Mouse (Mus musculus) brain, embryonic 14.5 days (tissue): ENCODE data around the gene Hoxb1. TPM values are rescaled to one million over a fixed set of nuclear protein-coding genes. Genes with fewer than 3 reads are reported as not detected.

ENCODE experiments used
- DNase-seq: peaks from one replicate; pipeline ENCODE4 v3.0.0-alpha.2; 2011; ENCODE audit warnings: low read depth
- CTCF ChIP-seq: fragments of 200-500 bp; IDR thresholded peaks from 2 replicates; pipeline ENCODE4 v1.5.1; 2012; ENCODE audit warnings: inconsistent platforms, mild to moderate bottlenecking, moderate library complexity, borderline replicate concordance; ENCODE audit not compliant: insufficient read depth, insufficient read length; ENCODE audit errors: extremely low read depth
- POLR2A ChIP-seq: fragments of 200-500 bp; IDR thresholded peaks from 2 replicates; pipeline ENCODE4 v1.6.1; 2012; ENCODE audit warnings: mild to moderate bottlenecking, inconsistent platforms, borderline replicate concordance; ENCODE audit not compliant: poor library complexity, insufficient read depth, insufficient read length, severe bottlenecking; ENCODE audit errors: extremely low read depth
- polyA plus RNA-seq: library from polyadenylated mRNA; depleted of rRNA; stranded (reverse); fragments of >200 nt; gene quantifications from 2 replicates; pipeline ENCODE4 v1.2.3, GENCODE M21; 2012

Hoxb1 gene
- polyA plus RNA-seq, 1 experiment: 0.04 TPM

DNA sequence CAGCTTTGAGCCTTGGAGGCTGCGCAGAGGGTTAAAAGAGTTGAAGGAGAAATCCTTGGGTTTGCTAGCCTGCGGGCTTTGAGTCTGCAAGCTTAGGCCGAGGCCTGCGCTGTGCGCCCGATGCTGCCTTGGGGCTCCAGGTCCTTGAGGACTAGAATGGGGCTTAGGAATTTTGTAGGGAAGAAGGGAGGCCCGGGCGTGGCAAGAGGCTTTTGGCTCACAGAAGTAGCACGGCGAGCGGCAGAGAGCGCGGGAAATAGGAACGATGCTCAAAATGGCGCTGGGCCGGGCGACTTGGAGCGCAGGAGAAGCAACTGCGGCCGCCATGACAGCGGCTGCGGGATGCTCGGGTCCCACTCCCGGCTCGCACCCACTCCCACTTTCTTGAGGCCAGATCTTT is 11.2 kb upstream of the Hoxb1 start:
- peak; percentile 56 for DNase-seq

DNA sequence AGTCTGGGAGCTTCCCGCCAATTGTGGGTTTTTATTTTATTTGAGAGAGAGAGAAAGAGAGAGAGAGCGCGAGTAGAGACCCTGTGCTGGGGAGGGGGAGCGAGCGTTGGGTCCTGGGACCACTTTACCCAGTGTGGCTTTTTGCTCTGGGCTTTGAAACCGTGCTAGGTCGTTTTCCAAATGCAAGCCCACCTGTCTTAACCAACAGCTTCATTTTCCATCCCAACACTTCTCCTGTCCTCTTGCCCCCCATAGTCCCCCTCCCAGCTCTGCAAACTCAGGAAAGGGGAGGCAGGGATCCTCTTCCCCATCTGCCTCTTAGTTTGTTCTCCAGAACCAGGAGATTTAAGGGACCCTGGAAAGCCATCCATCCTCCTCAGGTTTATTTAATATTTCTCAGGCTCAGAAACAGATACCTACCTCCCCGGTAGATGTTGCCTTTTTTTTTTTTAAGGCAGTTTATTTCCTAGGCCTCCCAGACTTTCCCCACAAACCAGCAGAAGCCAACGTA is 10.7 kb upstream of the Hoxb1 start:
- TF ChIP-seq CTCF (no peak), POLR2A (no peak)
- no peak for DNase-seq

More for the DNA sequence above, 11.2 kb upstream of the Hoxb1 start:
- TF ChIP-seq CTCF (no peak), POLR2A (no peak)

DNA sequence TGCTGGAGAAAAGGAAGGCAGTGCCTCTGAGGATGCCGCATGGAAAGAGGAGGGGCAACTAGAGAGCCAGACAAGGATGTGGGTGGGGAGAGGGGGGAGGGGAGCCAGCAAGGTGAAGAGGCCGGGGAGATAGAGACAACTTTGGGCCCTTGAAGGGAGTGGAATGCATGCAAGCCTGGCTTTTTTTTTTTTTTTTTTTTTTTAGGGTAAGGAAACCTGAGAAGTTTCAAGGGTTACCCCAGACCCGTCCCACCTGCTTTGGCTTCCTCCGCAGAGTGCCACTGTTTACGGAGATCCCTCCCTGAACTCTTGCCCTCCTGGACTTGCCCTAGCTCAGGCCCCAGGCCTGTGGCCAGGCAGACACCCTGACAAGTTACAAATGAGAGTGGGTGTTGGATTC is 1.7 kb upstream of the Hoxb1 start:
- DNase-seq: no peak
- TF ChIP-seq CTCF (no peak), POLR2A (no peak)

DNA sequence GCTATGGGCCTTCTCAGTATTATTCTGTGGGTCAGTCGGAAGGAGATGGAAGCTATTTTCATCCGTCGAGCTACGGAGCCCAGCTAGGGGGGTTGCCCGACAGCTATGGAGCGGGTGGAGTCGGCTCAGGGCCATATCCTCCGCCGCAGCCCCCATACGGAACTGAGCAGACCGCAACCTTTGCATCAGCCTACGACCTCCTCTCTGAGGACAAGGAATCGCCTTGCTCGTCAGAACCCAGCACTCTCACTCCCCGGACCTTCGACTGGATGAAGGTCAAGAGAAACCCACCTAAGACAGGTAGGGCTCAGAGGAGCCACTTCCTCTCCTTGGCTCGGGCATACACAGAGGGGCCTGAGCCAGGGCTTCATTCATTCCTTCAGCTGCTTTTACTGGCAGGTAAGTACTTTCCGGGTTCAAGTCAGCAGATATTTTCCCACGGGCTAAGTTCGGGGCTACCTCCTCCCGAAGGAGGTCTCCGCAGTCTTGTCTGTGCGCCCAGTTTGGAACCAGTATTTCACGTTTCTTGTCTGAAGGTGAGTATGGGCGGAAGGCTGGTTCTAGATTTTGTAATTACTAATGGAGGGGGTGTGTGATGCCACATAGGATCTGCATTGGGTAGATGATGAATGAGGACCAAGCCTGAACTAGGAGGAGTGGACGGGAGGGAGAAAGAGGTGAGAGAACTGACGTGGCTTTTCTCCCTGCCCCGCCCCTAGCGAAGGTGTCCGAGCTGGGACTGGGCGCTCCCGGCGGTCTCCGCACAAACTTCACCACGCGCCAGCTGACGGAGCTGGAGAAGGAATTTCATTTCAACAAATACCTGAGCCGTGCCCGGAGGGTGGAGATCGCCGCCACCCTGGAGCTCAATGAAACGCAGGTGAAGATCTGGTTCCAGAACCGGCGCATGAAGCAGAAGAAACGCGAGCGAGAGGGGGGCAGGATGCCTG is 815 bp downstream of the Hoxb1 start:
- no peak for TF ChIP-seq CTCF
- no peak for DNase-seq

DNA sequence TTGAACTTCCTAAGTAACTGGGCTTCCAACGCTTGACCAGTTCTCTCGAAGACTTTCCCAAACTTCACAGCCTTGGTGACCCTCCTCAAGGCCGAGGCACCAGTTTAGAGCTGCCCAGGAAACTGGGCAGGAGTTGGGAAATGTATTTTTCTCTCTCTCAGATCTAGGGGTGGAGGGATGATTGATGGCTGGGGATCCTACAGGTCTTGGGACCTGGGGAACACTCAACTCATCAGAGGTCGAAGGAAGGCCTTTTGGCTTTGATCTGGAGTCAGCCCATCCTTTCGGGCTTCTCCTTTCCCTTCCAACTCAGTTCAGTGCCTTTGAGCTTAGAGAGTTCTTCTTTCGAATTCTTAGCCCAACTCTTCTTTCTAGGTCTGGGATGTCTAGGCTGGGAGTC is 1.6 kb downstream of the Hoxb1 start:
- no peak for DNase-seq
- TF ChIP-seq CTCF (no peak), POLR2A (no peak)

DNA sequence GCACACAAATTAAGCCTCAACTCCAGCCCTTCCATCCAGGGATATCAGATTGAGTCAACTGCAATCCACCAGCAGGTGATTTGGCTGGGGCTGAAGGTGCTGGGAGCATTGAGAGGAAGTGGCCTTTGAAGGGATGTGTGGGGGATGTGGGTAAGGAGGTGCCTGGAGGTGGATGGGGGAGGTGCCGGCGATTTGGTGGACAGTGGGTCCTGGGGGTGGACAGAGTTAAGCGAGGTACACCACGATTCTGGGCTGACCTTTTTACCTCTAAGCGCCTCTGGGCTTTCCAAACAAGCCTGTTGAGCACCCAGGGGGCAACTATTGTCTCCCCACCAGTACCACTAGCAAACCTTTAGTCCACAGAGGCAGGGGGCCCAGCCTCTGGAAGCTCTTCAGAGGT is 3.1 kb downstream of the Hoxb1 start:
- TF ChIP-seq CTCF (no peak), POLR2A (no peak)

DNA sequence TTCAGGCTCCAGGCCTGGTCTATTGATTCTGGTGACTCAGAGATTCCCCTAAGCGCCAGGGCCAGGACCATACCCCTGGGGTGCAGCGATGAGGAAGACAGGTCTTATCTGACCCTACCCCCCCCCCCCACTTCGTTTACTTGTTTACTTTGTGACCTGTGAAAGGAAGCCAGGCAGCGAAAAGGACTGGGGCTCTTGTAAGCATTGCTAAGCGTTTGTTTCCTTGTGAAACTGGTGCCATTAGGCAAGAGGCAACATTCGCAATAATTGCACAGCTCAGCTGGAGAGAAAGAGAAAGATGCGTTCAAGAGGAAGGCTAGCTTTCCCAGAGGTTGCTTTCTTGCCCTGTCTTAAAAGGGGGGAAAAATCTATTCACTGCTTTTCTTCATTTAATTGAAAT is 3.6 kb downstream of the Hoxb1 start:
- DNase-seq: no peak
- TF ChIP-seq CTCF: no peak
- no peak for TF ChIP-seq POLR2A

More for the DNA sequence above, 3.1 kb downstream of the Hoxb1 start:
- no peak for DNase-seq

DNA sequence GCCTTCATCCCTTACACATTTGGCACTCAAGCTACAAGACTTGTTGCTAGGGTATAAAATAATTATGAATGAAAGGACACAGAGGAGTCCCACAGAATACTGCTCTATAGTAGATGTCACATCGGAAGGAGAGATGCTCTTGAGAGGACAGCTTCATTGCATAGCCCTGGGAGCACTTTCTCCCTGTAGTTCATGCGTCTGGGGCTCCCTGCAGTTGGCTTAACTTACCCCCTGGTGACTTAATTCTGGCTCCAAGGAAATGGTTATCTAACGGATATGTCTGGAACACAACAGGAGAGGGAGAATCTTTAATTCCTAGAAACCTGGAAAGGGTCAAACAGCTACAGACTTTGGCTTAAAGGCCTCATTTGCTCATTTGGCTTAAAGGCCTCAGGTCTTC is 6.2 kb downstream of the Hoxb1 start:
- TF ChIP-seq CTCF (no peak), POLR2A (no peak)
- no peak for DNase-seq

DNA sequence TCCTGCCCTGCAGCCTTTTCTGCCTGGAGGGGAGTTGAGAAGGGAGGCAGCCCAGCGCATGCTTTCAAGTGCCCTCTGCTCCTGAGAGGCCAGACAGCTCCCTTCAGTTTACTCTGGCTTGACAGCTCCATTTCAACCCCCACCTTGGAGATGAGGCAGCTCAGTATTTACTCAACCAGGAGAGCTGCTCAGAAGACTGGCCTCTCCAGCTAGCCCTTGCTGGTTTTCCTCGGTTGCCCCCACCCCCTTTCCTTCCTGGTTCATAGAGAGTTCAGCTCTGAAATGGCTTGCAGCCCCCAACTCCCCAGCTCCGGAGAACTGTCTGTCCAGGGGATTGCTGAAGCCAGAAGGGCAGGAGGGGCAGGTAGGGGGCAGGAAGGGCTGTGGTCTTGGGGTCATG is 7.0 kb downstream of the Hoxb1 start:
- TF ChIP-seq POLR2A (no peak), CTCF (no peak)
- no peak for DNase-seq

DNA sequence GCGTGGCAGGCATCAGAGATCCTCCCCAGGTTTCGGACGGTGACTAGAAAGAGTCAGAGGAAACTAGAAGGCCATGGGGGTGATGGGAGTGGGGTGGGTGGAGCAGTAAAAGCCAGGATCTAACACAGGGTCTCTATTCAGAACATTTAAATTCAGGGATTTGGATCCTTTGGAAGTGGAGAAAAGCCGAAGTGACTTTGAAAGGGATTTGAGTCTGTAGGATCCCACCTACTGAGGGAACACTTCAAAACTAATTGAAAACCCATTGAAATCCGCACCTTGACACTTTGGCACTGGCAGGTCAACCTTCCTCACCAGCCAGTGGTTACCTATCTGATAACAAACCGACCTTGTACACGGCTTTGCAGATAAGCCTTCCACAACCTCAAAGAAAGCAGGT is 9.3 kb downstream of the Hoxb1 start:
- no peak for DNase-seq
- TF ChIP-seq CTCF (no peak), POLR2A (no peak)

DNA sequence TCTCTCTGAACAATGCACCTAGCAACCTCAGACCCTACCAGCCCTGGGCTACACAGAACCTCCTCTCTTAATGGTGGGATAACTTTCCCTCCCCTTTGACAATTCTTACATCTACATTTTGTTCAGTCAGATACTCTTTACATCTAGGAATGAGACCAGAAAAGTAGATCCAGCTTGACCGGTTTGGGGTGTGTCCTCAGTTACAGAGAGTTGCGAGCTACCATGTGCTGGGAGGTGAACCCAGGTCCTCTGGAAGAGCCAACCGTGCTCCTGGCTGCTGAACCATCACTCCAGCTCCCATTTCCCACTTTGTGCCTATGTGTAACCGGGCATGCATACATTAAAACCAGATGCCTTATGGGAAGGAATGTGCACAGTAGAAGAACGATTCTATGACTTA is 17.8 kb downstream of the Hoxb1 start:
- DNase-seq: no peak
- no peak for TF ChIP-seq POLR2A
- no peak for TF ChIP-seq CTCF

DNA sequence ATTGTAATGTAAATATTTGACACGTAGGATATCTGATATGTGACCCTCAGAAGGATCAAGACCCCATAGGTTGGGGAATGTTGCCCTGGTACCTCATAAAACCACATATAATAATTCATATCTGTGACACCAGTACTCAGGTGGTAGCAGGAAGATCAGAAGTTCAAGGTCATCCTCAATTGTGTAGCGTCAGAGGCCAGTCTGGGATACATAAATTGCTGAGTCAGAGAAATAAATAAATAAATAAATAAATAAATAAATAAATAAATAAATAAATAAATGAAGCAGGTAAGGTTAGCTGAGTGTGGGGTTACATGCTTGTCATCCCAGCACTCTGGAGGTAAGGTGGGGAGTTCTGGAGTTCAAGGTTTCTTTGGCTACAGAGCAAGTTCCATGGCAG is 22.1 kb downstream of the Hoxb1 start:
- TF ChIP-seq CTCF: no peak
- TF ChIP-seq POLR2A: no peak
- no peak for DNase-seq

DNA sequence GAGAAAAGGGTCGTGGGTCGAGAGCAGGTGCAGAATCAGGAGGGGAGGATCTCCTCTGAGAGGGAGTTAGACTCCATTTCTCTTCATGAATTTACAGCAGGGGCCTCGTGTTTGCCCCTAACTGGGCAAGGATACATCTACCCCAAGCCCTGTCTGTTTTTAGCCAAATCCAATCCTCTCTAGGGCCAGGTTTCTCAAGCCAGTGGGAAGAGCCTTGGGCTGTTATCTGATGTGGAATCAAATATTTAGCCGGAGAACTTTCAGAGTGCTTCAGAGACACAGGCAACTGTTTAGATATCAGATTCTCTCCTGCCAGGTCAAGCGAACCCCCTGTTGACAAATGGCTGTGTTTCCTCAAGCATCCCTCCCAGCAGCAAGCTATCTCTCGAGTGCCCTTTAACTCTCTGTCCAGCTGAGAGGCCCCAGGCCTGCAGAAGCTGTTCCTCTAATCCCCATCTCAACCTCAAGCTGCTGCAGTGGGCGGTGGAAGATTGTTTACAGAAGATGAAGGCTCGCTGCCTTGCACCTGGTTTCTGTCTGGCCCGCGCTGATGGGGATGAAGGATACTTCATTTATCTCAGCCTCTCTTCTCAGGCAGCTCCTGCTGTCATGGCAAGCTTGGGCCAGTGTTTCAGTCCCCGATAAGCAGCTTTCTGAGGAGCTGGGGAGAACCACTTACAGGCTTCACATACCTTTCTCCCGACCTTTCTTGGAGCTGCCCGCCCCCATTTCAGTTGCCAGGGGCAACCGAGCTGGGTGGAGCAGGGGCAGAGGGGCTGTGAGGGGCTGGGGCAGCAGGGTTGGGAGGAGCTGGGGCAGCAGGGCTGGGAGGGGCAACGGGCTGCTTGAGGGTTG is 31.4 kb downstream of the Hoxb1 start:
- no peak for DNase-seq
- TF ChIP-seq POLR2A (no peak), CTCF (no peak)
